Mouse (Mus musculus): ENCODE measurements around the gene Dcakd.

Dcakd gene

GRCm38 (mm10) chr11:102945306-102946264 lies 82.5 kb downstream of the Dcakd start:
- no peak for DNase-seq (ENCODE audit: low read depth, low spot score)

Measured in A20 (cell line).